Mouse (Mus musculus) skeletal muscle tissue, postnatal 0 days (tissue): Measurements from ENCODE around the gene Atg2a. TPM values are rescaled to one million over a fixed set of nuclear protein-coding genes. Genes with fewer than 3 reads are reported as not detected.

ENCODE experiments used
- microRNA counts: library from miRNA; unstranded; fragments of <30 nt; microRNA quantifications from one replicate; lab custom pipeline; 2015
- microRNA-seq, 2 experiments: library from miRNA; unstranded; fragments of <30 nt; microRNA quantifications; one replicate each; pipeline ENCODE4; 2016
- polyA plus RNA-seq: library from polyadenylated mRNA; unstranded; fragments of >200 nt; fragmentation: Nextera tagmentation; extraction: Ambion mirVana; gene quantifications from 2 replicates; pipeline ENCODE4 v1.2.1, GENCODE M21; 2015

Gene Atg2a
- polyA plus RNA-seq, result 4.6 and 5.9 TPM in 2 replicates

DNA sequence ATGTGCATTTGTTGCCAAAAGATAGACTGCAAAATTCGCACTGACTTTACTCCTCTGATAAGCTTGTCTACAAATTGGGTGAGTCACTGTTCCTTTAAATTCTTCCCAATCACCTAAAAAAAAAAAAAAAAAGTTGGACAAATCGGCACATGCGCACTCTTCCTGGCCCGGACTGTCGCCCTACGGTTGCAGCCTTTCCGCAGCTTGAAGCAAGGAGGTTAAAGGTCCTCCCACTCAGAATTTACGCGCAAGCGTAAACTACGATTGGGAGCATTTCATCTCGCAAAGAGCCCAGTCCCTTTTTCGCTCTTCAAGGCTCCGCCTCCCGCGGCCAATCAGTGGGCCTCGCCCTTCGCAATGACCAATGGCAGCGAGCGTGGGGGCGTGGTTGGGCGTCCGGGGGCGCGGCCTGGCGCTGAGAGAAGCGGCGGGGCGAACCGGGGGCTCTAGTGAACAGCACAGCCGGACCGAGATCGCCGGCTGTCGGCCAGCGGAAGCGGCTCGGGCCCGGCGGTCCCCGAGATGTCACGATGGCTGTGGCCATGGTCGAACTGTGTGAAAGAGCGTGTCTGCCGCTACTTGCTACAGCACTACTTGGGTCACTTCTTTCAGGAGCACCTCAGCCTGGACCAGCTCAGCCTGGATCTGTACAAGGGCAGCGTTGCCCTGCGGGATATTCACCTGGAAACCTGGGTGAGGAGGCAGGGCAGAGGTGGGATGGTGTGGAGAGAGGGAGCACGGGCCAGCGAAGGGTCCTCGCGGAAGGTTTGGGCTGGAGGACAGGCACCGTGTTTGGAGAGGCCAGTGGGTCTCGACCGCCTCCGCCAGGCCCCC lies at the start of gene Atg2a:
Gene Atg2a, plus strand, starts transcription at position 395 of the 834 bp plus-strand sequence.

DNA sequence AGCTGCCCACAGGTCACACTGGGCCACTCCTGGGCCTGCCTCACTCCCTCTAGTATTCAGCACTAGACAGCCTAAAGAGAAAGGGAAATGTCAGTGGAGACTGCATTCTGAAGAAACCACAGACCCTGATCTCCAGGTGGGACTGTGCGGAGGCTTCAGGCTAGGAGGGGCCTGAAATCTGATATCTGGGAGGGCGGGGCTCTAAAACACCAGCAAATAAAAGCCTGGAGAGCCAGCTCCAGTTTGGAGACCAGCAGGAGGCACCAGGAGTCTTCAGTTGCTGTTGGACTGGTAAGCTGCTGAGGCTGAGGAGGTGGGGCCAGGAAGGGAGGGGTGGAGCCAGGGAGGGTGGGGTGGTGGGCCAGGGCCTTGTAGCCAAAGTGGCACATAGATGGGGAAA lies 15.3 kb upstream of the Atg2a start, which contains the start of gene Gpha2:
Gene Gpha2, plus strand, starts transcription at position 246 of the 400 bp plus-strand sequence.

DNA sequence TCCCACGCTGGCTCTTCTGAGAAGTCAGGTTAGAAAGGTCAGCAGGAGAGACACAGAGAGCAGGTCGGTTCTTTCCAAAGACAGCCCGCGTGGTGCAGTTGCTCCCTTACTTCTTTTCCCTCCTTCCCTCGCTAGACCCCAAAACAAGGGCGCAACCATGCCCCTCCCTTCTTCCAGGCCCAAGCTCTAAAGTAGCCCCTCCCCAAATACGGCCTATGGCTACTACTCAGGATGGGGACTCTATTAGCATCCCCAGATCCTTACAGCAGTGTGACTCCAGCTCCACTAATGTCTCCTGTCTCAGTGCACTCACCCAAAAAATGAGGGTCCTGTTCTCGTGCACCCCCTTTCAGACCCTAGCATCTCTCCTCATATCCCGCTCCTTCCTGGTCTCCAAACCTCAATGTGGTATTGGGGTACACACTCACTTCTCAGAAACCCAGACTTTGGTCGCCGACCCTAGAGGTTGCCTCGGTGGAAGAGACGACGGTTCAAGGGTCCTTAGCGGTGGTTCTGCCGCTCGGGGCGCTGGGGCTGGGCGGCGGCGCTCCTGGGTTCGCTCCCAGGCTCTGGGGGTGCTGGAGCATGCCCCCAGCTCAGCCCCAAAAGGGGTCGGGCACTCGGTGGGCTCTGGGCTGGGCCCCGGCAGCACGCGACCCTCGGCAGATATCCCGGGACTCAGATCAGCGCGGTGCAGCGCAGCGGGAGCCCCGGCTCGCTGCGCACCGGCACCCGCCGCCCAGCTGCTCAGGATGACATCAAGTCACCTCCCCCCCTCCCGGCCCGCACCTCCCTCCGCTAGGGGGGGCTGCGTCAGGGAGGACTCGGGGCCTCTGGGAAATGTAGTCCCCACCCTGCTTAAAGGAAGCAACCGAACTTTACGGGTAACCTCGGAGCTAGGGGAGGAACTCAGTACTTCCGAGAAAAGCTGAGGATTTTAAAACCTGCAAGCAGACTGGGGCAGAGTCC lies 6.1 kb upstream of the Atg2a start, which contains the start of gene Ppp2r5b:
Gene Ppp2r5b, minus strand, starts transcription at position 789 of the 969 bp plus-strand sequence.

DNA sequence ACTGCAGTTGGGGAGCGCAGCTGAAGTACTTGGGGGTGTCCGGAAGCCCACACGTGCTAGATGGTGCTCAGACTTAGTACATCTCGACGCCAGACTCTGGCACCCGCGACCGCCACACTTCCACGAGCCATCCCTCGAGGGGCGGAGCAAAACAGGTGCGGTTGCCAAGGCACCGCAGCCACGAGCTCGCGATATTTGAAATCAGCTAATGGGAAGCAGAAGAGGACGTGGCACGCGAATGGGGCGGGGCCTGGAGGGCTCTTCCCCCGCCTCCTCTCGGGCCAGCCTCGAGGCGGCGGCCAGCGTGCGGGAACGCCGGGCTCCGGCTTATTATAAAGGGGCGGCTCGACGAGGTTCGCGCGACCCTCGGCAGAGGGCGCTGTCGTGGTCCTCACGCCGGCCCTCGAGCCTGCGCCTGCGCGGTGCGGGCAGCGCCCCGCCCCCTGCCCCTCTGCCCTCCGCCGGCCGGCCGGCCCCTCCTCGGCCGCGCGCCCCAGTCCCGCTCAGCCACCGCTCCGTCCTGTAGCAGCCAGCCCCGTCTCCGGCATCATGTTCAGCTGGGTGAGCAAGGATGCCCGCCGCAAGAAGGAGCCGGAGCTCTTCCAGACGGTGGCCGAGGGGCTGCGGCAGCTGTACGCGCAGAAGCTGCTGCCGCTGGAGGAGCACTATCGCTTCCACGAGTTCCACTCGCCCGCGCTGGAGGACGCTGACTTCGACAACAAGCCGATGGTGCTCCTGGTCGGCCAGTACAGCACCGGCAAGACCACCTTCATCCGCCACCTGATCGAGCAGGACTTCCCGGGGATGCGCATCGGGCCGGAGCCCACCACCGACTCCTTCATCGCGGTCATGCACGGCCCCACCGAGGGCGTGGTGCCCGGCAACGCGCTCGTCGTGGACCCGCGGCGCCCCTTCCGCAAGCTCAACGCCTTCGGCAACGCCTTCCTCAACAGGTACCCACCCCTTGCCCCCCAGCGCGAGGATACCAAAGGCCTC lies 35.3 kb downstream of the Atg2a start, which contains the start of gene Ehd1:
Gene Ehd1, plus strand, starts transcription at position 300 of the 996 bp plus-strand sequence.

GRCm38 (mm10) chr19:6306137-6306551 lies 64.7 kb downstream of the Atg2a start, which contains the start of gene Cdc42bpg:
Gene Cdc42bpg (plus strand): TSS chr19:6306456.

MicroRNAs within 50 kb of the gene (microRNA counts, 519-probe panel; counts per million panel counts)
- 296 counts per million, percentile 58 among the panel's probes with 10 or more counts for microRNA mmu-miR-192 (lab: Ali Mortazavi, UCI)

Small RNAs within 50 kb of the gene (microRNA-seq; reads per million reads assigned to microRNA genes)
- gene Mir192 (57.7 to 58.0 reads per million in 2 experiments), gene Mir194-2 (23.7 to 28.6 reads per million in 2 experiments)

Other genes with a start within 250 kb of the Atg2a start
- 12.3 and 14.7 TPM in 2 replicates for gene Capn1, start 225.8 kb upstream of the Atg2a start, polyA plus RNA-seq
- 14.2 and 18.7 TPM in 2 replicates for gene Syvn1, start 195.1 kb upstream of the Atg2a start, polyA plus RNA-seq
- gene Mrpl49, start 183.9 kb upstream of the Atg2a start, polyA plus RNA-seq, result 44.8 and 52.0 TPM in 2 replicates
- 518 and 572 TPM in 2 replicates for gene Fau, start 183.8 kb upstream of the Atg2a start, polyA plus RNA-seq
- 26.3 and 30.6 TPM in 2 replicates for gene Znhit2, start 180.5 kb upstream of the Atg2a start, polyA plus RNA-seq
- gene Tm7sf2, start 173.3 kb upstream of the Atg2a start, polyA plus RNA-seq, result 34.1 and 41.6 TPM in 2 replicates
- gene Vps51, start 164.4 kb upstream of the Atg2a start, polyA plus RNA-seq, result 30.0 and 31.2 TPM in 2 replicates
- not detected in 2 replicates for gene Tmem262, start 161.6 kb upstream of the Atg2a start, polyA plus RNA-seq
- gene Gm28374, start 159.4 kb upstream of the Atg2a start, polyA plus RNA-seq, result 0.35 and 0.45 TPM in 2 replicates
- gene Zfpl1, start 156.7 kb upstream of the Atg2a start, polyA plus RNA-seq, result 31.9 and 37.9 TPM in 2 replicates
- gene Cdca5, start 156.7 kb upstream of the Atg2a start, polyA plus RNA-seq, result 6.3 and 7.4 TPM in 2 replicates
- not detected in 2 replicates for gene AC131692.1, start 147.2 kb upstream of the Atg2a start, polyA plus RNA-seq
- gene Naaladl1, start 135.9 kb upstream of the Atg2a start, polyA plus RNA-seq, result 0.06 and 0.17 TPM in 2 replicates
- 27.7 and 29.1 TPM in 2 replicates for gene Sac3d1, start 123.0 kb upstream of the Atg2a start, polyA plus RNA-seq
- 19.0 and 19.4 TPM in 2 replicates for gene Snx15, start 113.4 kb upstream of the Atg2a start, polyA plus RNA-seq
- 0.27 and 0.34 TPM in 2 replicates for gene Batf2, start 100.7 kb upstream of the Atg2a start, polyA plus RNA-seq
- gene Arl2, start 100.1 kb upstream of the Atg2a start, polyA plus RNA-seq, result 103 and 109 TPM in 2 replicates
- gene Majin, start 57.3 kb upstream of the Atg2a start, polyA plus RNA-seq, result not detected in 2 replicates
- not detected in 2 replicates for gene Gpha2, start 15.3 kb upstream of the Atg2a start, polyA plus RNA-seq
- 14.8 and 16.1 TPM in 2 replicates for gene Ppp2r5b, start 5.8 kb upstream of the Atg2a start, polyA plus RNA-seq
- 59.1 and 78.1 TPM in 2 replicates for gene Ehd1, start 35.1 kb downstream of the Atg2a start, polyA plus RNA-seq
- gene Cdc42bpg, start 64.8 kb downstream of the Atg2a start, polyA plus RNA-seq, result 0.41 and 0.46 TPM in 2 replicates
- gene Men1, start 93.3 kb downstream of the Atg2a start, polyA plus RNA-seq, result 18.5 and 21.1 TPM in 2 replicates
- gene Map4k2, start 99.5 kb downstream of the Atg2a start, polyA plus RNA-seq, result 4.4 and 4.9 TPM in 2 replicates
- gene Sf1, start 122.0 kb downstream of the Atg2a start, polyA plus RNA-seq, result 45.9 and 50.2 TPM in 2 replicates
- gene Pygm, start 142.7 kb downstream of the Atg2a start, polyA plus RNA-seq, result 1,248 and 1,567 TPM in 2 replicates
- gene Rasgrp2, start 157.7 kb downstream of the Atg2a start, polyA plus RNA-seq, result 77.1 and 83.7 TPM in 2 replicates
- gene Nrxn2, start 177.1 kb downstream of the Atg2a start, polyA plus RNA-seq, result 0.54 and 0.63 TPM in 2 replicates